Mouse (Mus musculus): Measurements from ENCODE around the gene Syn3.

DNA sequence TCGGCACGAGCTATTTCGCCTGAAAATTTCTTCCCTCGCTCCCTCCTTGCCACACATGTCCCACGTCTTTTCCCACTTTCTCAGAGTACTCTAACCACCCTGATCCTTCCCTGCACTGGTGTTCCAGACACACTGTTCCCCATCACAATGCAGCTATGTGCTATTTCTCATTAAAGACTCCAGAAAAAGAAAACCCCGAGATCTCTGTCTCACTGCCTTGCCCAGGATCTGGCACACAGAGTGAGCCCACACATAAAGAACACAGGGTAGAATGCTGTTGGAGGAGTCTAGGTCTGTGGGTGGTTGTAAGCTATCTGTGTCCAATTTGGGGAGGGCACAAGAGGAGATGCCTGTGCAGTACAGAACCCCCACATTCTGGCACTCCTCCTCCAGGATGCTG, 18.0 kb downstream of the Syn3 start:
- TF ChIP-seq MAFK (IDR thresholded peaks at IDR 0.05; ENCODE audit: insufficient read depth, low read depth, low read length) = no peak
- TF ChIP-seq HCFC1 (IDR thresholded peaks at IDR 0.05; ENCODE audit: borderline replicate concordance, insufficient read depth, low read length) = no peak
- TF ChIP-seq ZNF384 (IDR thresholded peaks at IDR 0.05; ENCODE audit: low read depth, low read length) = no peak
